23 mouse cellular contexts compared by ENCODE assay signal in the genomic region with DNA sequence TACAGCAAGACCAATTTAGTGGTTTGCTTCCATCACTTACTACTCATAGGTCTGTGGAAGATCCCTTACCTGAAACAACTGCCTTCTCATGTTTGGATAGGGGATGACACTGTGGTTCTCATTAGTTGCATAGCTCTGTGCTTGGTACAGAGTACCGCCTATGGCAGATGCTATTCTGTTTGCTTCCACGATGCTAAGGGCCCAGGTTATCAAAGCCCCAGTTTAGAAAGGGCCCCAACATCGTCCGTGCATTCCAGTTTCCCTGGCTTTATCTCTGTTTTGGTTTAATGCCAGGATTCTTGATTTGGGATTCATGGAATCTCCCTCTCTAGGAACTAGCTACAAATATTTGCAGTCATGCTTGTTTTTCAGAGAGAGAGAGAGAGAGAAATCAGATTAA.
"Had no signal": no experiment of that assay in that cellular context is flagged by ENCODE, and none has a peak within 500 bp of the region (broad histone marks: within the 10 kb centered on the region; RNA-seq: fewer than 3 reads in every experiment).

No protein-coding gene starts in this region.

- H3K4me3 ChIP-seq: layer of hippocampus, adult 2 months; limb, embryonic 10.5 days; limb, embryonic 13.5 days; liver, embryonic 12.5 days; liver, embryonic 15.5 days; midbrain, embryonic 12.5 days; midbrain, embryonic 15.5 days; neural tube, embryonic 12.5 days; neural tube, embryonic 15.5 days had no signal

- H3K27ac ChIP-seq: kidney, postnatal 0 days; layer of hippocampus, adult 2 months; limb, embryonic 10.5 days; limb, embryonic 13.5 days; liver, embryonic 12.5 days; liver, embryonic 15.5 days; macrophage; midbrain, embryonic 12.5 days; midbrain, embryonic 15.5 days; neural tube, embryonic 12.5 days; neural tube, embryonic 15.5 days; stomach, postnatal 0 days had no signal

- H3K27me3 ChIP-seq: limb, embryonic 13.5 days; liver, embryonic 12.5 days; liver, embryonic 15.5 days; midbrain, embryonic 12.5 days; midbrain, embryonic 15.5 days; neural tube, embryonic 12.5 days; neural tube, embryonic 15.5 days had no signal

- H3K4me2 ChIP-seq: limb, embryonic 13.5 days; liver, embryonic 12.5 days; liver, embryonic 15.5 days; midbrain, embryonic 12.5 days; midbrain, embryonic 15.5 days; neural tube, embryonic 12.5 days; neural tube, embryonic 15.5 days had no signal

- ATAC-seq: liver, embryonic 12.5 days; lung, postnatal 0 days; midbrain, embryonic 15.5 days had no signal

- DNase-seq: kidney, postnatal 25 days; layer of hippocampus, adult 9-11 months; liver; lung, adult 18-20 months; right cerebral cortex, adult 18-20 months; right cerebral cortex, postnatal 14 days; right cerebral cortex, postnatal 4 days; thymus, adult 2 months; thymus, postnatal 14 days; thymus, postnatal 4 days had no signal

- H3K4me1 ChIP-seq: limb, embryonic 13.5 days; liver, embryonic 12.5 days; midbrain, embryonic 12.5 days; midbrain, embryonic 15.5 days; neural tube, embryonic 12.5 days; neural tube, embryonic 15.5 days had no signal

- H3K9ac ChIP-seq: limb, embryonic 13.5 days; liver, embryonic 12.5 days; liver, embryonic 15.5 days; midbrain, embryonic 12.5 days; midbrain, embryonic 15.5 days; neural tube, embryonic 12.5 days; neural tube, embryonic 15.5 days had no signal

- H3K36me3 ChIP-seq: limb, embryonic 10.5 days; limb, embryonic 13.5 days; liver, embryonic 12.5 days; liver, embryonic 15.5 days; midbrain, embryonic 12.5 days; midbrain, embryonic 15.5 days; neural tube, embryonic 12.5 days; neural tube, embryonic 15.5 days had no signal

- H3K9me3 ChIP-seq: limb, embryonic 10.5 days; limb, embryonic 13.5 days; liver, embryonic 12.5 days; liver, embryonic 15.5 days; midbrain, embryonic 12.5 days; midbrain, embryonic 15.5 days; neural tube, embryonic 12.5 days; neural tube, embryonic 15.5 days had no signal
